Mouse (Mus musculus) brown adipose tissue, adult 24 weeks (tissue): ENCODE data around the gene Fam83b. TPM values are rescaled to one million over a fixed set of nuclear protein-coding genes. Genes with fewer than 3 reads are reported as not detected.

ENCODE experiments used
- H3K27ac ChIP-seq: fragments of 200-500 bp; replicated peaks from 2 replicates; pipeline ENCODE4 v1.5.1; 2012; ENCODE audit warnings: low read depth, mild to moderate bottlenecking, low read length
- H3K4me1 ChIP-seq: fragments of 200-500 bp; 2 replicates; pipeline ENCODE4 v1.6.1; 2012; ENCODE audit warnings: low read length, mixed read lengths; ENCODE audit not compliant: control insufficient read depth, insufficient read depth, insufficient read length
- H3K4me3 ChIP-seq: fragments of 200-500 bp; 2 replicates; pipeline ENCODE4 v1.5.1; 2012; ENCODE audit warnings: low read depth, mild to moderate bottlenecking, low read length, moderate library complexity; ENCODE audit not compliant: insufficient read depth
- polyA plus RNA-seq: library from polyadenylated mRNA; stranded (reverse); fragments of >200 nt; gene quantifications from 2 replicates; pipeline ENCODE4 v1.2.4, GENCODE M21; 2012; ENCODE audit not compliant: missing spikeins, insufficient read depth, insufficient read length

Gene Fam83b
- polyA plus RNA-seq, 1 experiment, result not detected

DNA sequence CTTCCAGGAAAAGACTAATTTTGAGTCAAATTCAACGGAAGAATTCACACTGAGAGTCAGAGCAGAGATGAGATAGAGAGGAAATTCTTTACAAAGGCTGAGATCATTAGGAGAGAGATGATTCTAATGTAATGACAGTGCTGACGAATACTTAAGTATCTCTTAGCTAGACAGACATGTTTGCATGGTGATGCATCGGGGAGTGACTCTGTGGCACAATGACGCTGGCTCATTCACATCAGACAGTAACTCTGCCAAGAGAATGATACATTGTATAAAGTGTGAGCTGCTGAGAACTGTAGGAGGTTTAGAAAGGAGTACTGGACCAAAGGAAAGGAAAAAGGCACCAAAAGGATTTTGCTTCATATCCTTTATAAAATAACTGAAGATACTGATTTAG is 26.2 kb downstream of the Fam83b start:
- Histone ChIP-seq H3K4me3 (no peak overlapping the region), H3K27ac (no peak overlapping the region), H3K4me1 (no peaks in the 10 kb centered on the region)

DNA sequence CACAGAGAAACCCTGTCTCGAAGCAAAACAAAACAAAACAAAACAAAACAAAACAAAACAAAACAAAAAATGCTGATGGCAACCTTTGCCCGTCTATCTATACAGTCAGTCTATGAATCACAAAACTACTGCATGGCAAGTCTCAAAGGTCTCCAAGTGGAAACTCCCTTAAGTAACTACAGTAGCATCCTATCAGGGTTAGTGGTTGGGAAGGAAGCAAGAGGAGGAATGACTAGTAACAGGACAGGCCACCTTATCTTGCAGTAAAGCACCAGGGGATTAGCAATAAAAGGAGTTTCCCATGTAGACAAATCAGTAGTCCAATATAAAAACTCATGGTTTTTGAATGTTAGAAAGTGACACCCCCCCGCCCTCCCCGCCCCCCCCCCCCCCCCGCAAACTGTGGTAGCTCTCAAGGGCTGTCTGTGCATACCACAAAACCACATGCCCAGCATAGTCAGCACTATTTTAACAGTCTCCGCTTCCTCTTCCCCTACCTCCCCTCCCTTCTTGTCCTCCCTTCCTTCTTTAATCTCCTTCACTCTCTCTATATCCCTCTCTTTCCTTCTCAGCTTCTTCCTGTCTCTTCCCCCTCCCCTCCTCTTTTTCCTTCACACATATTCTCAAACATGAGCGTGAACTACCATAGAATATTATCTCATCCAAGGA is 26.8 kb downstream of the Fam83b start:
- H3K27ac ChIP-seq, result no peak overlapping the region
- H3K4me1 ChIP-seq, result no peaks in the 10 kb centered on the region
- H3K4me3 ChIP-seq, result no peak overlapping the region

DNA sequence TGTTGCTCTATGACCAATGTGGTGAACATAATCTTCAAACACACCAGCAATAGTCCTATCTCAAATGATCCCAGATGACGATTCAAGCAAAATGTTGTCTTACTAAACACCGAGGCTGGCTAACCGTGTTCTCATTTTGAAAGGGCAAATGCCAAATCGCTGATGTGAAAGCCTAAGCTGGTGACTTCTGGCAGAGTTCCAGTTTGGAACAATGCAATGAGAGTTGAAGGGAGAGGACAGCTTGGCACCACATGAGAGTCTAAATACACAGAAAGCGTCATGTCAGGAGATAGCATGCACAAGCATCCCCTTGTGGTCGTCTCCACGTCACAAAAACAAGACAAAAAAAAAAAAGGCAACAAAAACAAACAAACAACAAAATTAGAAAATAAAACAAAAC is 27.6 kb downstream of the Fam83b start:
- no peak overlapping the region for H3K4me3 ChIP-seq
- H3K4me1 ChIP-seq, result no peaks in the 10 kb centered on the region

GRCm38 (mm10) chr9:76536032-76536431 is 30.9 kb downstream of the Fam83b start:
- H3K27ac ChIP-seq, result no peak overlapping the region
- no peaks in the 10 kb centered on the region for H3K4me1 ChIP-seq
- H3K4me3 ChIP-seq, result no peak overlapping the region

More for the DNA sequence above, 27.6 kb downstream of the Fam83b start:
- no peak overlapping the region for H3K27ac ChIP-seq

DNA sequence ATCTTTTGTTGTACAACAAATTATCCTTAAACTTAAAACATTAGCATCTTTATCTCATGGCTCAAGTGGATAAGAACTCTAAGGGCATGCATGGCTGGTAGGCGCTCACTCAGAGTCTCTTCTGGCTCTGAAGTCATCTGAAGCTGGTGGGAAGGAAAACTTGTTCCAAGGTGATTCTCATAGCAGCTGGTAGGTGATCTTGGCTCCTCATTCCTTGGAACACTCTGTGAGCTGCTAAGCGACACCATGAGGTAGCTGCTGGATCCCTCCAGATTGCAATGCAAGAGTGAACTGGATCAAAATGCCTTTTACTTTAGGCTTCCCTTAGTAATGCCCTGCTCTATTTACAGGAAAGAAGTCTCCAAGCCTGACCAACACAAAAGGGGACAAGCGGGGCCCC is 34.5 kb downstream of the Fam83b start:
- Histone ChIP-seq H3K4me3 (no peak overlapping the region), H3K27ac (no peak overlapping the region), H3K4me1 (no peaks in the 10 kb centered on the region)

- H3K4me3 ChIP-seq, result no peak overlapping the region
- no peaks in the 10 kb centered on the region for H3K4me1 ChIP-seq
- H3K27ac ChIP-seq, result no peak overlapping the region
Observed at GRCm38 (mm10) chr9:76531368-76531767, 35.5 kb downstream of the Fam83b start.

GRCm38 (mm10) chr9:76525592-76525991 is 41.3 kb downstream of the Fam83b start:
- Histone ChIP-seq H3K4me1 (no peaks in the 10 kb centered on the region), H3K27ac (no peak overlapping the region), H3K4me3 (no peak overlapping the region)

DNA sequence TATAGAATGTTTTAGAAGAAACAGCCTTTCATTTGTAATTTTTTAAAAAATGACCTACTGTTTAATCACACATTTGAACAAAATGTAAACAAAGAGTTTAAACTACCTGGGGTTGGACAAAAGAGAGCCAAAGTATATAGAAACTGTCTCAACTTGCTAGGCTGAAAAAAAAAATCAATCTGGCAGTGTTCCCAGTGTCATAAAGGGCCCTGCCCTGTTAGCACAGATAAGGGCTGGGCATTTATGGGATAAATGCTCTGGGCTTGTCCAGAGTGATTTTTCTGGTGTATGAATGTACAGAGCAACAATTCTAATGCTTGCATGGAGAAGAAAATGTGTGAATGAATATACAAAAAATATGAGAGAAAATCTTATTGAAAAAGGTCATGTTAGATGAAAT is 43.8 kb downstream of the Fam83b start:
- no peak overlapping the region for H3K4me3 ChIP-seq
- H3K4me1 ChIP-seq, result no peaks in the 10 kb centered on the region
- no peak overlapping the region for H3K27ac ChIP-seq

GRCm38 (mm10) chr9:76521640-76522039 is 45.3 kb downstream of the Fam83b start:
- Histone ChIP-seq H3K4me1 (no peaks in the 10 kb centered on the region), H3K4me3 (no peak overlapping the region), H3K27ac (no peak overlapping the region)

GRCm38 (mm10) chr9:76518665-76519064 is 48.3 kb downstream of the Fam83b start:
- no peak overlapping the region for H3K4me3 ChIP-seq
- H3K27ac ChIP-seq, result no peak overlapping the region

DNA sequence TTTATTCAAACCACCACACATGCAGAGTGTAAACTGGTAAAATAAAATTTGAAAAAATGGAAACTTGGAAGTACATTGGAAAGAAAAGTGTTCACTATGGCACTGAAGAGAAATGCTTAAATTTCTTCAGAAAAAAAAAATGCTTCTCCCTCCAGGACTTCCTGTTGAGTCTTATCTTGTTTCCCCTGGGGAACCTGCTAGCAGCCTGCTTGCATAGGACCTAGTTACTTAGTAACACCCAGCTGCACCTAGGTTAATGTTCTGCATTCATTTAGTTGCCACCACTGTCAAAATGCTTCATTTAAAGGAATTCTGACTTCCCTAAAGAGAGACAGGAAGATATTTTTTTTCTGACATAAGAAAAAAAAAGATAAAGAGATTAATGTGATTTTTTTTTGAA is 61.3 kb downstream of the Fam83b start:
- Histone ChIP-seq H3K4me3 (no peak overlapping the region), H3K4me1 (no peaks in the 10 kb centered on the region), H3K27ac (no peak overlapping the region)

More at GRCm38 (mm10) chr9:76518665-76519064, 48.3 kb downstream of the Fam83b start:
- H3K4me1 ChIP-seq, result no peaks in the 10 kb centered on the region

DNA sequence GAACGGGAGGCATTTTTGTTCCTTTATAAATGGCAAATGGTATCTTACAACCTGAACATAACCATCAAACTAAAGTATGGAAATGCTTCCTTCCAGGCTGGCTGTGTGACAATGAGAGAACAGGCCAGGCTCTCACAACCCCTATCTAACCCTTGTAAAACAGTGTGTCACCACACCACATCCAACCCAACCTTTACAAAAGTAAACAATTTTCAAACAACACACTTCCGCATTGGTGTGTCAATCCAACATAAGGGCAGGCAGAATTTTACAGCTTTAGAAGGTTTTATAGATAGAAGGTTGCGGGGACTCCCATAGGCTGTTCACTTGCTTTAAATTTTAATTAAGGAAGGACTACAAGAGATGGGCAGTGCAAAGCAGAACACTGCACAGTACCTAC is 77.2 kb downstream of the Fam83b start:
- no peak overlapping the region for H3K4me3 ChIP-seq
- H3K4me1 ChIP-seq, result no peaks in the 10 kb centered on the region
- no peak overlapping the region for H3K27ac ChIP-seq

DNA sequence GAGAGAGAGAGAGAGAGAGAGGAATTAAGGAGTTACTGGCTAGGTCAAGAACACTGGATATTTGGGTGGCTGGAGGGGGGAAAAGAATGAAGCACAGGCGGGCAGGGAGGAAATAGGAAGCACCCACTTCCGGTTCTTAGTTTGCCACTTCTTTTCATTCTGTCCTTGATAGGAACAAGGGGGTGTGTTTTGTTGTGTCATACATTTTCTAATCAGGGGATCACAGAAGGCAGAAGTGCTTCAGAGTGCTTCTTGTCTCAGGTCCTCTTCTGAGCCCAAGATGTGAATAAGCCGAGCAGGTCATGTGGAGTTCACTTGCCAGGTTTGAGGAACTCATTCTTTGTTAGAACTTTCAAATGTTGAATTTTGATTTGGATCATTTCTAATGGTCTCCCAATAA is 86.8 kb downstream of the Fam83b start:
- Histone ChIP-seq H3K4me1 (no peaks in the 10 kb centered on the region), H3K27ac (no peak overlapping the region), H3K4me3 (no peak overlapping the region)

DNA sequence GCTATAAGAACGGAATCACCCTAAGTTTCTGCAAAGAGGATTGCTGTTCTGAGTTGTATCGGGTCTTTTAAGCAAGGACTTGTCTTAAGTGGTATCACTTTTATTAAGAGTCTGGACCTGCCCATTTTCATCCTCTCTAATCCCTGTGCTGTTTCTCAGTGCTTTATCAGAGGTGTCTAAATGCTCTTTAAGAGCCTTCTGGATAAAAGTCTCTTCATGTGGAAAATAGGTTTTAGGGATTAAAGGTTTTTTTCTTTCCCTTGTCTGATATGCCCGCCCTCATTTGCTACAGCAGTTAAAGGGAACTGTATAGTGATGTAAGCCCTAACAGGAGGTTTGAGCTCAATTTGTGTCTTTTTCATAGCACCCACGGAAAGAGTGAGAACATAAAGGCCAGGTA is 97.4 kb downstream of the Fam83b start:
- H3K4me1 ChIP-seq, result no peaks in the 10 kb centered on the region
- H3K4me3 ChIP-seq, result no peak overlapping the region
- no peak overlapping the region for H3K27ac ChIP-seq

- Histone ChIP-seq H3K27ac (no peak overlapping the region), H3K4me3 (no peak overlapping the region), H3K4me1 (no peaks in the 10 kb centered on the region)
Observed at GRCm38 (mm10) chr9:76461547-76461946, 105.4 kb downstream of the Fam83b start.

- no peaks in the 10 kb centered on the region for H3K4me1 ChIP-seq
- no peak overlapping the region for H3K27ac ChIP-seq
- H3K4me3 ChIP-seq, result no peak overlapping the region
Observed at GRCm38 (mm10) chr9:76455703-76456102, 111.2 kb downstream of the Fam83b start.
